Mouse (Mus musculus) common myeloid progenitor, adult 5-6 weeks (primary cell): ENCODE measurements around the gene Gnai3. TPM values are rescaled to one million over a fixed set of nuclear protein-coding genes. Genes with fewer than 3 reads are reported as not detected.

Source experiments
- total RNA-seq: library from RNA; stranded (forward); fragments of 200-1000, 187-1606 nt; gene quantifications from 2 replicates; pipeline ENCODE4 v1.2.3, GENCODE M21; 2017

Gnai3 gene
- total RNA-seq, 1 experiment from 2014 or later: 122 TPM

Other genes with a start within 250 kb of the Gnai3 start
- 0.39 and 1.6 TPM in 2 replicates for gene Gstm7, start 214.3 kb downstream of the Gnai3 start, total RNA-seq
- not detected in 2 replicates for gene Gstm6, start 202.4 kb downstream of the Gnai3 start, total RNA-seq
- not detected in 2 replicates for gene Gstm3, start 176.9 kb downstream of the Gnai3 start, total RNA-seq
- gene Gstm2, start 159.7 kb downstream of the Gnai3 start, total RNA-seq: 2.1 and 5.6 TPM in 2 replicates
- 36.8 and 36.9 TPM in 2 replicates for gene Gstm1, start 128.2 kb downstream of the Gnai3 start, total RNA-seq
- 8.1 and 9.0 TPM in 2 replicates for gene Gstm4, start 101.3 kb downstream of the Gnai3 start, total RNA-seq
- 35.3 and 36.7 TPM in 2 replicates for gene Ampd2, start 59.5 kb downstream of the Gnai3 start, total RNA-seq
- 5.2 TPM in 1 of 2 replicates, not detected in the other for gene Gnat2, start 53.4 kb downstream of the Gnai3 start, total RNA-seq
- not detected in 2 replicates for gene Gpr61, start 8.7 kb upstream of the Gnai3 start, total RNA-seq
- gene Amigo1, start 40.2 kb upstream of the Gnai3 start, total RNA-seq: 3.1 and 4.5 TPM in 2 replicates
- gene Cyb561d1, start 55.1 kb upstream of the Gnai3 start, total RNA-seq: 3.8 and 4.1 TPM in 2 replicates
- gene Atxn7l2, start 64.8 kb upstream of the Gnai3 start, total RNA-seq: 2.9 and 5.9 TPM in 2 replicates
- not detected in 2 replicates for gene Sypl2, start 80.5 kb upstream of the Gnai3 start, total RNA-seq
- gene Psma5, start 110.8 kb upstream of the Gnai3 start, total RNA-seq: 240 and 241 TPM in 2 replicates
- gene Sort1, start 137.9 kb upstream of the Gnai3 start, total RNA-seq: 13.9 and 22.5 TPM in 2 replicates
- gene Mybphl, start 218.8 kb upstream of the Gnai3 start, total RNA-seq: not detected in 2 replicates
- gene Psrc1, start 237.7 kb upstream of the Gnai3 start, total RNA-seq: 29.3 and 31.6 TPM in 2 replicates